Mouse (Mus musculus): ENCODE measurements around the gene Mitf. TPM values are rescaled to one million over a fixed set of nuclear protein-coding genes. Genes with fewer than 3 reads are reported as not detected.

Gene Mitf
- polyA plus RNA-seq, 1 experiment = 1.6 TPM

DNA sequence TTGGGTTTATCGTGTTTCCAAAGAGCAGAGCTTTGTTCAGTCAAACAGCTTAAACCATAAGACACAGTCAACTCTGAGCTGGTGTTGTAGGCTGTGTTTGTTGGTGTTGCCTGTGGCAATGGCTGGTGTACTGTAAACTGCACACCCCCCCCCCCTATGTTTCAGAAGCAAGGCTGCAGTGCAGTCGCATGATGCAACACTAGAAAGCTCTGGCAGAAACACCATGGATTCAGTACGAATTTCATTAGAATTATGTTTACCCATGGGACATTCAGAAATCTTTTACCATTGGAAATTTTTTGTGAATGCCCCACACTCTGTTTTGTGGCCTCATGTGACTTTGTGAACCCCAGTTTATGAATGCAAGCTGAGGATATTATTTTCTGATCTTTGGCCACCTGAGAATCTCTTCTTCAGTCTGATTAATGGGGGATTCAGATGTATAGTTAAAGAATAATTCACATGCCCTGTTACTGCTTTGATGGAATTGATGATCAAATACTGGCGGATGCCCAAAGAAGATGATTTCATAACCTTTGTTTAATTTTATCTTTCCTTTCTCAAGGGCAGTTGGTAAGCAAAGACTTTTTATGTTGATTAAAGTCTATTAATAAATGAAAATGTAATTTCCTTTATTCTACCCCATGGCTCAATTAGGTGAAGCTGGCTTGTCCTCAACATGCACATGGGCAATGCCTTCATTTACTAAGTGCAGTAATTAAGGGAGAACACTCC lies 64.6 kb downstream of the Mitf start:
- Histone ChIP-seq H3K4me3 (replicated peaks) (no peak overlapping the region), H3K9me3 (no peaks in the 10 kb centered on the region), H3K27me3 (replicated peaks) (no peaks in the 10 kb centered on the region), H3K4me1 (peaks cover 7% of the 10 kb centered on the region), H3K36me3 (replicated peaks; ENCODE audit: low read length) (no peaks in the 10 kb centered on the region)
- TF ChIP-seq GATA1 (IDR thresholded peaks at IDR 0.05; ENCODE audit: borderline replicate concordance, low read length) (no peak), FLI1 (IDR thresholded peaks at IDR 0.05; ENCODE audit: low read length) (no peak)

DNA sequence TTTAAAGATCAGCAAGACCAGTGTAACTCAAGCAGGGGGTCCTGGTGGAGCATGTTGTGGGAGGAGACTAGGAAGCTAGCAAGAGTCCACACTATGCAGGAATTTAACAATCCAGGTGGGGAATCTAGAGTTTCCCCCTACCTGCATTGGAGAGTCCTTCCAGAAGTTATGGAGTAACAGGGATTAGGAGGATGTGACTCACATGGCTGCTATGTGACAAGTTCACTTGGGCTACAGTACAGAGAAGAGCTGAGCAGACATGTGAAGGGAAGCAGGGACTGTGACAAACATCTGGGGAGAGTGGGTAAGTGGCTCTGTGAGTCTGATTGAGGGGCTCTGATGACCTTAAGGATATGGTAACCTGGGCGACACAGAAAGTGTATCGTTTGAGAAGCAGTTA lies 66.2 kb downstream of the Mitf start:
- Histone ChIP-seq H3K4me1 (peaks cover 13% of the 10 kb centered on the region), H3K27me3 (replicated peaks) (no peaks in the 10 kb centered on the region), H3K9me3 (no peaks in the 10 kb centered on the region), H3K36me3 (replicated peaks; ENCODE audit: low read length) (no peaks in the 10 kb centered on the region), H3K4me3 (replicated peaks) (no peak overlapping the region)
- TF ChIP-seq FLI1 (IDR thresholded peaks at IDR 0.05; ENCODE audit: low read length) (no peak), GATA1 (IDR thresholded peaks at IDR 0.05; ENCODE audit: borderline replicate concordance, low read length) (no peak)

DNA sequence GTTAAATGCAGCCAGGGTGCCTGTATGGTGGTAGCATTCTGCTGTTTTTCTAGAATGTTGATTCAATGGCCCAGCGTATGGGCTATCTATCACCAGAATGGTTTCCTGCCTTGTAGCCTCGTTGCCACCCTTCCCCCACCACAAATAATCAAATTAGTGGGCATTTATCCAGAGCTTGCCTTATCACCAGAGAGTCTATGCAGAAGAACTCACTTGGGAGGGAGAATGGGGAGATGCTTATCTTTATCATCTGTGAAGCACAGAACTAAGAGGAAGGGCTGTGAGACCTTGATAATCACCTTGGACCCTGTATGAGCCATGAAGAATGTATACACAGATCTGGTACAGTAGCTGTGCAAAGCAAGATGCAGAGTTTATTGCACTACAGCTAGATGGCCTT lies 70.1 kb downstream of the Mitf start:
- Histone ChIP-seq H3K9me3 (no peaks in the 10 kb centered on the region), H3K4me1 (peaks cover 9% of the 10 kb centered on the region), H3K36me3 (replicated peaks; ENCODE audit: low read length) (no peaks in the 10 kb centered on the region), H3K27me3 (replicated peaks) (no peaks in the 10 kb centered on the region), H3K4me3 (replicated peaks) (no peak overlapping the region)
- TF ChIP-seq GATA1 (IDR thresholded peaks at IDR 0.05; ENCODE audit: borderline replicate concordance, low read length) (no peak), FLI1 (IDR thresholded peaks at IDR 0.05; ENCODE audit: low read length) (no peak)

DNA sequence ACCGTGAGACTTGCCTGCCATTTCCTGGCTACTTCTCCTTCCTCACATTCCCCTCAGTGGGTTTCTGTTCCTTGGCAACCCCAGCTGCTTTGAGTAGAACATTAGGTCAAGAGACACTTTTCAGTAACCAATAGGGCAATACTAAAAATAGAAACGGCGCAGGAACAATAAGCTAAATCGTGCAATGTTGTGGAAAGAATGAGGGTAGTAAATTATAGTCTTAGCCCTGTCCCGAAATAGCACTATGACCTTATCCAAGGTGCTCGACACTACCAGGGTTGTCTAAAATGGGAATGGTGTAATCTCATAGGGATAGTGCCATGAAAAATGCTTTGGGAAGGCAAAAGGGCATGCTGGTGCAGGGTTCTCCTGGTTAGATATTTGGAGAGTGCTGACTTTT lies 70.6 kb downstream of the Mitf start:
- no peak for TF ChIP-seq FLI1 (IDR thresholded peaks at IDR 0.05; ENCODE audit: low read length)
- TF ChIP-seq GATA1 (IDR thresholded peaks at IDR 0.05; ENCODE audit: borderline replicate concordance, low read length) = no peak
- no peaks in the 10 kb centered on the region for H3K36me3 ChIP-seq (replicated peaks; ENCODE audit: low read length)
- H3K4me1 ChIP-seq = peaks cover 9% of the 10 kb centered on the region
- H3K9me3 ChIP-seq = no peaks in the 10 kb centered on the region
- no peaks in the 10 kb centered on the region for H3K27me3 ChIP-seq (replicated peaks)
- H3K4me3 ChIP-seq (replicated peaks) = no peak overlapping the region

DNA sequence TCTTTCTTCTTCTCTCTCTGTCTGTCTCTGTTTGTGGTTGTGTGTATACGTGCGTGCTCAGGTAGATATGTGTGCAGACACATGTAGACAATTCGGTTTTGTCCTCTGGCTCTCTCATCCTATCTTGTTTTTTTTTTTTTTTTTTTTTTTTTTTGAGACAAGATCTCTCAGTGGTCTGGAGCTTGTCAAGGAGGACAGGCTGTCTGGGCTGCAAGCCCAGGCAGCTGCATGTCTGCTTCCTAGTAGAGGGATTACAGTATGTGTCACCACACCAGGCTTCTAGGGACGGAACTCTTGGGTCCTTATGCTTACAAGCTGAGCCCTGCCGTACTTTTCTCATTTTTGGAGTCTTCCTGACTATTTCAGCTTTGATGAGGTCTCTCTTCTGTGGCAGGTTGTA lies 73.5 kb downstream of the Mitf start:
- Histone ChIP-seq H3K4me3 (replicated peaks) (no peak overlapping the region), H3K27me3 (replicated peaks) (no peaks in the 10 kb centered on the region), H3K4me1 (peaks cover 14% of the 10 kb centered on the region), H3K9me3 (no peaks in the 10 kb centered on the region), H3K36me3 (replicated peaks; ENCODE audit: low read length) (no peaks in the 10 kb centered on the region)
- no peak for TF ChIP-seq GATA1 (IDR thresholded peaks at IDR 0.05; ENCODE audit: borderline replicate concordance, low read length)
- no peak for TF ChIP-seq FLI1 (IDR thresholded peaks at IDR 0.05; ENCODE audit: low read length)

DNA sequence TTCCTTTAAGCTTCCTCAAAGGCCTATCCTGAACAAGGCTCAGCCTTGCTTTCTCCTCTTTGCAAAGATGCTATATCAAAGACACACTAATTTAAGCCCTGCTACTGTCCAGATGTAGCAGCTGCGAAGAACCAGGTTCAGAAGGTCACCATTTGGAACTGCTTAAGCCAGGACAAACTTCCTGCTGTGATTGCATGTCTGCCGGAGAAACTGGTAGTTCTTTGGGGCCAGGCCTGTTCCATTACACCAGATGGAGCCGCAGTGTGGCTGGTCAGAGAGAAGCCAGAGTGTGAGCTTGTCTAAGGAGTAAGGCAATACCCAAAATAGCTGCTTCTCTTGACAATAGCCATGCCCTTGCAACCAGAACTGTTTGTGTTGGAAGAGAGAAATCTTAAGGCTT lies 75.1 kb downstream of the Mitf start:
- Histone ChIP-seq H3K27me3 (replicated peaks) (no peaks in the 10 kb centered on the region), H3K4me1 (peaks cover 15% of the 10 kb centered on the region), H3K9me3 (no peaks in the 10 kb centered on the region), H3K4me3 (replicated peaks) (no peak overlapping the region), H3K36me3 (replicated peaks; ENCODE audit: low read length) (no peaks in the 10 kb centered on the region)
- no peak for TF ChIP-seq GATA1 (IDR thresholded peaks at IDR 0.05; ENCODE audit: borderline replicate concordance, low read length)
- TF ChIP-seq FLI1 (IDR thresholded peaks at IDR 0.05; ENCODE audit: low read length) = no peak

DNA sequence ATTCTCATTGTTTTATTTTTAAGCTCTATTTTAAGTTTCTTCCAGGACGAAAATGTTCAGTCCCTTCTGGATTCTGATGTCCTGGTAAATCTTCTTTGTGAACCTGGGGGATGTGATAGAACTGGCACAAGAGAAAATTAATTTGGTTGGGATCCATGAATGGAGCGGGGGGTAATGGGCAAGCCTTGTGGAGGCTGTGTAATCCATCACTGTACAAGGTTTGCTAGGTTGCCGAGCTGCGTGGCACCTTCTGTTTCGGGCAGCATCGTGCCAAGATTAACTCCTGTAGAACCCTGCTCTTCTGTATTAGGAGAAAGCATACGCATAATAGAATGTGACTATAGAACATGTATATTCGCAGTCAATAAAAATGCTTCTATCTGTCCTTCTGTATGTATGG lies 76.1 kb downstream of the Mitf start:
- TF ChIP-seq GATA1 (IDR thresholded peaks at IDR 0.05; ENCODE audit: borderline replicate concordance, low read length) (no peak), FLI1 (IDR thresholded peaks at IDR 0.05; ENCODE audit: low read length) (no peak)
- Histone ChIP-seq H3K27me3 (replicated peaks) (no peaks in the 10 kb centered on the region), H3K9me3 (no peaks in the 10 kb centered on the region), H3K4me1 (peaks cover 20% of the 10 kb centered on the region), H3K36me3 (replicated peaks; ENCODE audit: low read length) (no peaks in the 10 kb centered on the region), H3K4me3 (replicated peaks) (no peak overlapping the region)

DNA sequence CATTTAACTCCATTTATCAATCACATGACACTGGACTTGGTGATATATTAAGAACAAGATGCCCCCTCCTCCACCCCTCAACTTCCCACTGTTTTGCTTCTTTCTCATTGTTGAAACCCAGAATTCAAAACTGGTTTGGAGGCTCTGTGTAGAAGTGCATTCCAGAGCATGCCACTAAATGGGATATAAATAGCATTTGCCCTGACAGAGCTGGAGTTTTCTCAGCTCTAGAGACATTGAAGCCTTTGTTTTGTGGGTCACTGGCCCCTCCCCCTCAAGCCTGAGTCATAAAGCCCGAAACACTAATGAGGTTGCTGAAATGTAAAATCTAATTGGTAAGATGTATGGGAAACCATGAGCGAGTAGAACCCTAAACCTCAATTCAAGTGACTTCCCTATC lies 76.6 kb downstream of the Mitf start:
- TF ChIP-seq FLI1 (IDR thresholded peaks at IDR 0.05; ENCODE audit: low read length) = no peak
- TF ChIP-seq GATA1 (IDR thresholded peaks at IDR 0.05; ENCODE audit: borderline replicate concordance, low read length) = no peak
- no peak overlapping the region for H3K4me3 ChIP-seq (replicated peaks)
- H3K9me3 ChIP-seq = no peaks in the 10 kb centered on the region
- H3K4me1 ChIP-seq = peaks cover 25% of the 10 kb centered on the region
- no peaks in the 10 kb centered on the region for H3K27me3 ChIP-seq (replicated peaks)
- H3K36me3 ChIP-seq (replicated peaks; ENCODE audit: low read length) = no peaks in the 10 kb centered on the region

DNA sequence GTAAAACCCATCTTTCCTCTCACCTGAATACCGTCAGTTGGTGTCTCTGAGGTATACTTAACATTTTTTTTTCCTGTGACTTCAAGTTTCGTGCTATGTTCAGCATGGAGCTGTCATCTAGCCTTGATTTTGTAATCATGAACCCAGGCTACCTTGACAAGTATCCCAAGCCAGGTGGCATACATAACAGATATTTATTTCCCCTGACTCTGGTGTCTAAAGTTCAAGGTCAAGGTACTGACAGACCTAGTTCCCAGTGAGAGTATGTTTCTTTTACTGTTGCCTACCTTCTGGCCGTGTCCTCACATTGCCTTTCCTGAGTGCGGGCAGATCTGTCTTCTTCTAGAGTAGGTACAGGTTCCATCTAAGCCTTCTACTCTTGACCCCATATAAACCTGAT lies 78.1 kb downstream of the Mitf start:
- no peak overlapping the region for H3K4me3 ChIP-seq (replicated peaks)
- no peaks in the 10 kb centered on the region for H3K36me3 ChIP-seq (replicated peaks; ENCODE audit: low read length)
- H3K27me3 ChIP-seq (replicated peaks) = no peaks in the 10 kb centered on the region
- H3K9me3 ChIP-seq = no peaks in the 10 kb centered on the region
- peaks cover 28% of the 10 kb centered on the region for H3K4me1 ChIP-seq
- TF ChIP-seq FLI1 (IDR thresholded peaks at IDR 0.05; ENCODE audit: low read length) (no peak), GATA1 (IDR thresholded peaks at IDR 0.05; ENCODE audit: borderline replicate concordance, low read length) (no peak)

DNA sequence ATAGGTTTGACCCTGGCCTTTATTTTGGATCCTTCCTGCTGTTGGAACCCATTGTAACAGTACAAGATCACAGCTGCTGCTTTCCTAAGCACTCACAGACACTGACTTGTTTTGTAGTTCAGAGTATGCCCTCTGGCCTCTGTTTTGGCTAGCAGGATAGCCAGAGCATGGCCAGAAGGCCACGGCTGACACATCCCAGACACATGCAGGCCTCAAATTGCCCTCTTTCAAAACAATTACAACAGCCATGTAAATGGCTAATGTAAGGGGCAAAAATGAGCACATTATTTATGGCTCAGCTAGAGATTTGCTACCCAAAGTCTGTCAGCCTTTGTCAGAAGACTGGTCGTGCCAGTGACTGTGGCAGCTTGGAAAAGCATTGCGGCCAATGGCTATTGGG lies 78.8 kb downstream of the Mitf start:
- peaks cover 28% of the 10 kb centered on the region for H3K4me1 ChIP-seq
- H3K4me3 ChIP-seq (replicated peaks) = no peak overlapping the region
- H3K36me3 ChIP-seq (replicated peaks; ENCODE audit: low read length) = no peaks in the 10 kb centered on the region
- TF ChIP-seq FLI1 (IDR thresholded peaks at IDR 0.05; ENCODE audit: low read length) (no peak), GATA1 (IDR thresholded peaks at IDR 0.05; ENCODE audit: borderline replicate concordance, low read length) (no peak)
- H3K27me3 ChIP-seq (replicated peaks) = no peaks in the 10 kb centered on the region
- no peaks in the 10 kb centered on the region for H3K9me3 ChIP-seq

Measured in megakaryocyte, embryonic 14.5 days (primary cell).